Mouse (Mus musculus) brain, embryonic 14.5 days (tissue): ENCODE data around the gene Agtr2. TPM values are rescaled to one million over a fixed set of nuclear protein-coding genes. Genes with fewer than 3 reads are reported as not detected.
"Not testable (repeated sequence)": the region's sequence is repeated elsewhere in the genome, so short reads cannot be mapped to it uniquely, and the experiment has no call there.

Experiments used
- DNase-seq: peaks from one replicate; pipeline ENCODE4 v3.0.0-alpha.2; 2011; ENCODE audit warnings: low read depth
- CTCF ChIP-seq: fragments of 200-500 bp; IDR thresholded peaks from 2 replicates; pipeline ENCODE4 v1.5.1; 2012; ENCODE audit warnings: inconsistent platforms, mild to moderate bottlenecking, moderate library complexity, borderline replicate concordance; ENCODE audit not compliant: insufficient read depth, insufficient read length; ENCODE audit errors: extremely low read depth
- POLR2A ChIP-seq: fragments of 200-500 bp; IDR thresholded peaks from 2 replicates; pipeline ENCODE4 v1.6.1; 2012; ENCODE audit warnings: mild to moderate bottlenecking, inconsistent platforms, borderline replicate concordance; ENCODE audit not compliant: poor library complexity, insufficient read depth, insufficient read length, severe bottlenecking; ENCODE audit errors: extremely low read depth
- polyA plus RNA-seq: library from polyadenylated mRNA; depleted of rRNA; stranded (reverse); fragments of >200 nt; gene quantifications from 2 replicates; pipeline ENCODE4 v1.2.3, GENCODE M21; 2012; rRNA removed

Gene Agtr2
- 3.8 and 5.4 TPM in 2 replicates for polyA plus RNA-seq

GRCm38 (mm10) chrX:21484414-21484813 is at the start of gene Agtr2:
Gene Agtr2 (plus strand): TSS chrX:21484544.
- peak; percentile 1 for DNase-seq
- no peak for TF ChIP-seq CTCF
- TF ChIP-seq POLR2A = no peak

DNA sequence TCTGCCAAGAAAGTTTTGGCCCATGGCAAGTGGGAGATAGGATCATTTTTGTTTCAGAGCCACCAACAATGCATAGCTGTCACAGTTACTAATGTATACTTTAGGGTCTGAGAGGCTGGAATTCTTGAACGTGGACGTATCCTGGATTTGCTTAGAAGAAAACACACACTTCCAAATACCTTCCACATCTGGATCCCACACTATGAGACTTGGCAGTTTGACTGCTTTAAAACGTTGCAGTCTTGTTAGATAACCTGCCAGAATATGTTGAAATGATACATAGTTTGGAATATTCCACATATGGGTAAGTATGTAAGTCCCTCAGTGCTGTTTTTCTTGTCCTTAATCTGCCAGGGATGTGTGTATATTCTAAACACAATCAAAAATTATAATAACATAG is 31.8 kb upstream of the Agtr2 start:
- TF ChIP-seq CTCF (no peak), POLR2A (no peak)
- DNase-seq = no peak

DNA sequence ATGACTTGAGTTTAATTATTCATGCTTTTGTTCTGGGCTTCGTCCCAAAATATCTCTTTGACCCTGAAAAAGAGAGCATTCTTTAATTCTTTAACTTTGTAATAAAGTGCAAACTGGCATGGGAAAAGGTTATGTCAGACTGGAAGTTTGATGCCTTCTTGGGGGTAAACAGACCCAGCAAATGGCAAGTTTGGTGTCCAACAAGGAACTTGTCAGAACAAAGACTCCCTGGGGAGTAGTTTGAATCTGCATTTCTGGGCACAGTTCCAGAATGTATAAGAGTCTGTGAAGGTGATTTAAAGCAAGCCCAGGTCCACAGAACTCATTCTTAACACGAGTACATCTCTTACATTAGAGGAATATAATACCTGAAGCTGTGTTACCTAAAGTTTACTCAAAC is 3.8 kb downstream of the Agtr2 start:
- no peak for DNase-seq
- no peak for TF ChIP-seq CTCF
- TF ChIP-seq POLR2A = no peak

DNA sequence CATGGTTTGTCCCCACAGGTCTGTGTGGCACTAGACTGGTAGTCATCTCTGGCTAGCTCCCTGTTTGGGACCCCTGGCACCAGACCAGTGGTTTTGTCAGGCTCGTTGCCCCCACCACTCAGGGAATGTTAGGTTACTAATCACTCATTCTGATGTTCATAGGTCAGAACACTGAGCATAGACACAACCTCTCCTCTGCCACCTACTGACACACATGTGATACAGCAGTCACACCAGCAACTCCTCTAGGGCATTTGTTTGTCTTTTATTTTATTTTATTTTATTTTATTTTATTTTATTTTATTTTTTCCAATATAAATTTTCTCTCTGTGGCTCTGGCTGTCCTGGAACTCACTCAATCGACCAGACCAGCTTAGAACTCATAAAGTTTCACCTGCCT is 15.9 kb downstream of the Agtr2 start:
- no peak for DNase-seq
- no peak for TF ChIP-seq POLR2A
- no peak for TF ChIP-seq CTCF

DNA sequence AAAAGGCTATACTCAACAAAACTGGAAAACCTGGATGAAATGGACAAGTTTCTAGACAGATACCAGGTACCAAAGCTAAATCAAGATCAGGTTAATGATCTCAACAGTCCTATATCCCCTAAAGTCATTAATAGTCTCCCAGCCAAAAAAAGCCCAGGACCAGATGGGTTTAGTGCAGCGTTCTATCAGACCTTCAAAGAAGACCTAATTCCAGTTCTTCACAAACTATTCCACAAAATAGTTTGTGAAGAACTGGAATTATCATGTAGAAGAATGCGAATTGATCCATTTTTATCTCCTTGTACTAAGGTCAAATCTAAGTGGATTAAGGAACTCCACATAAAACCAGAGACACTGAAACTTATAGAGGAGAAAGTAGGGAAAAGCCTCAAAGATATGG is 23.0 kb downstream of the Agtr2 start:
- DNase-seq = not testable (repeated sequence)

DNA sequence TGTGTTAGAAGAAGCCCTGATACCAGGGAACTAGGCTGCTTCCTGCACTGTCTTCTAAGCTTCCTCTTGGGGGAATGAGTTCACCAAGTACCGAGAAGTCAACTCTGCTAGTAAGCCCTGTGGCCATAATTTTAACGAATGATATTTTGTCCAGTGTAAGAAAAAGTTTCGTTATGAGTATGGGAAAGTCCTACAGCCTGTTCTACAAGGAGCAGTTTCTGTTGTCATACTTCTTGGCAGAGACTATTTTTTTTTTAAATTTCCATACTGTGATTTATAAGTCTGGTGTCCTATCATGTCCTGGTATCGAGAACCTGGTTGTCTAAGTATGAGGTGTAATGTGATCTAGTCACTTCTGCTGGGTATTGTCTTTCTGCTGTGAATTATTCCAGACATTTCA is 38.2 kb downstream of the Agtr2 start:
- no peak for TF ChIP-seq POLR2A
- TF ChIP-seq CTCF = no peak
- DNase-seq = no peak

Other genes starting within 250 kb of the Agtr2 start
- 0.05 TPM in 1 of 2 replicates, not detected in the other for gene Slc6a14, start 230.4 kb downstream of the Agtr2 start, polyA plus RNA-seq